Comparison of ENCODE assay signal across 18 mouse cellular contexts in genomic region chr10:108388410-108388915, GRCm38 (mm10). TPM values are rescaled to one million over a fixed set of nuclear protein-coding genes. Genes with fewer than 3 reads are reported as not detected.
A peak's percentile ranks its signal among the peaks of the same experiment; 100 is the strongest.
DNase-seq lines count a peak whose midpoint lies in the region; ATAC-seq and TF ChIP-seq lines count a peak whose summit lies in the region.
"Had no signal": no experiment of that assay in that cellular context is flagged by ENCODE, and none has a peak within 500 bp of the region (broad histone marks: within the 10 kb centered on the region; RNA-seq: fewer than 3 reads in every experiment).

No protein-coding gene starts in this region.

- no peak overlapping the region for H3K9ac ChIP-seq in kidney, embryonic 15.5 days
- H3K9ac ChIP-seq in lung, embryonic 14.5 days = no peak overlapping the region
- H3K9ac ChIP-seq in liver, postnatal 0 days (replicated peaks) = no peak overlapping the region
- H3K9ac ChIP-seq: embryonic facial prominence, embryonic 13.5 days; hindbrain, embryonic 13.5 days had no signal

- H3K27me3 ChIP-seq in kidney, embryonic 15.5 days = no peaks in the 10 kb centered on the region
- no peaks in the 10 kb centered on the region for H3K27me3 ChIP-seq in lung, embryonic 14.5 days (ENCODE audit: insufficient read depth, low read length)
- no peaks in the 10 kb centered on the region for H3K27me3 ChIP-seq in liver, postnatal 0 days (ENCODE audit: insufficient read depth, low read length)
- H3K27me3 ChIP-seq: embryonic facial prominence, embryonic 13.5 days; hindbrain, embryonic 13.5 days had no signal

- no peak for ATAC-seq in kidney, embryonic 15.5 days (replicated peaks; ENCODE audit: low FRiP score)
- no peak for ATAC-seq in lung, embryonic 14.5 days (ENCODE audit: insufficient read depth)
- no peak for ATAC-seq in liver, postnatal 0 days
- ATAC-seq: forebrain, embryonic 14.5 days had no signal

- 69% methylated on average over 8 of the region's 8 CpGs for WGBS in kidney, embryonic 15.5 days
- 65% methylated on average over 8 of the region's 8 CpGs for WGBS in lung, embryonic 14.5 days
- WGBS in lung, adult 2 months = 46% methylated on average over 8 of the region's 8 CpGs
- WGBS in liver, postnatal 0 days (ENCODE audit: insufficient replicate concordance) = 64% methylated on average over 8 of the region's 8 CpGs

- H3K36me3 ChIP-seq in kidney, embryonic 15.5 days = peaks cover 13% of the 10 kb centered on the region
- peaks cover 12% of the 10 kb centered on the region; the same call in 1 of the 2 replicates for H3K36me3 ChIP-seq in lung, embryonic 14.5 days (ENCODE audit: insufficient read depth)
- H3K36me3 ChIP-seq in liver, postnatal 0 days (replicated peaks; ENCODE audit: insufficient read depth, low read length) = 0 out of 2 replicates have a peak, but pooled peaks cover 4% of the 10 kb centered on the region
- H3K36me3 ChIP-seq: hindbrain, embryonic 13.5 days had no signal

- no peak for TF ChIP-seq POLR2A in lung, adult 2 months (IDR thresholded peaks at IDR 0.05; ENCODE audit: borderline replicate concordance, extremely low read depth, low read depth, low read length)

- no peaks in the 10 kb centered on the region for H3K9me3 ChIP-seq in kidney, embryonic 15.5 days (replicated peaks)
- H3K9me3 ChIP-seq in lung, embryonic 14.5 days (ENCODE audit: low read depth, low read length) = no peaks in the 10 kb centered on the region; the same call in 1 of the 2 replicates
- no peaks in the 10 kb centered on the region for H3K9me3 ChIP-seq in liver, postnatal 0 days (ENCODE audit: low read length)
- H3K9me3 ChIP-seq: embryonic facial prominence, embryonic 13.5 days; hindbrain, embryonic 13.5 days had no signal

- TF ChIP-seq CTCF in lung, embryonic 14.5 days (IDR thresholded peaks at IDR 0.05; ENCODE audit: low read depth) = no peak
- TF ChIP-seq CTCF in lung, adult 2 months (IDR thresholded peaks at IDR 0.05; ENCODE audit: insufficient read depth, low read length) = no peak
- TF ChIP-seq CTCF in liver, postnatal 0 days (IDR thresholded peaks at IDR 0.05; ENCODE audit: low read depth) = no peak

- no peak overlapping the region for H3K4me2 ChIP-seq in kidney, embryonic 15.5 days
- peak overlapping the region; percentile 5; the same call in 1 of the 2 replicates for H3K4me2 ChIP-seq in lung, embryonic 14.5 days
- H3K4me2 ChIP-seq in liver, postnatal 0 days (ENCODE audit: low read depth, low read length) = peak overlapping the region; percentile 16; the same call in 1 of the 2 replicates
- H3K4me2 ChIP-seq: embryonic facial prominence, embryonic 13.5 days; hindbrain, embryonic 13.5 days had no signal

- peak overlapping the region; percentile 49 for H3K27ac ChIP-seq in kidney, embryonic 15.5 days
- H3K27ac ChIP-seq in lung, embryonic 14.5 days (ENCODE audit: low read depth) = peak overlapping the region; percentile 42; the same call in 1 of the 2 replicates
- no peak overlapping the region for H3K27ac ChIP-seq in liver, postnatal 0 days (ENCODE audit: low read depth)
- H3K27ac ChIP-seq: embryonic facial prominence, embryonic 13.5 days; hindbrain, embryonic 13.5 days had no signal

- DNase-seq in kidney, adult 18-20 months = no peak
- no peak for DNase-seq in lung, embryonic 14.5 days
- DNase-seq in lung, postnatal 10 days = no peak
- peak; percentile 32 for DNase-seq in lung, postnatal 36 days
- no peak for DNase-seq in lung, adult 2 months
- DNase-seq in liver, postnatal 0 days = no peak
- DNase-seq in spleen, postnatal 14 days (ENCODE audit: low spot score in 2 of 2) = no peak
- DNase-seq: adrenal gland, adult 2 months; adrenal gland, postnatal 25 days; cerebellum, adult 18-20 months; cerebellum, adult 9-11 months; cerebellum, postnatal 36 days; gastrocnemius, postnatal 36 days; heart, postnatal 10 days had no signal

- no peak overlapping the region for H3K4me3 ChIP-seq in kidney, embryonic 15.5 days (replicated peaks)
- no peak overlapping the region for H3K4me3 ChIP-seq in lung, embryonic 14.5 days (ENCODE audit: low read depth, low read length)
- no peak overlapping the region for H3K4me3 ChIP-seq in lung, adult 2 months (replicated peaks; ENCODE audit: extremely low read depth, low read depth, low read length)
- H3K4me3 ChIP-seq in liver, postnatal 0 days (ENCODE audit: low read depth, low read length) = no peak overlapping the region
- H3K4me3 ChIP-seq: embryonic facial prominence, embryonic 13.5 days; hindbrain, embryonic 13.5 days had no signal

- H3K4me1 ChIP-seq in kidney, embryonic 15.5 days = peaks cover 34% of the 10 kb centered on the region
- peaks cover 18% of the 10 kb centered on the region for H3K4me1 ChIP-seq in lung, embryonic 14.5 days (ENCODE audit: insufficient read depth)
- peaks cover 8% of the 10 kb centered on the region for H3K4me1 ChIP-seq in lung, adult 2 months (ENCODE audit: control insufficient read depth, insufficient read depth, low read length)
- H3K4me1 ChIP-seq in liver, postnatal 0 days (ENCODE audit: insufficient read depth) = peaks cover 8% of the 10 kb centered on the region

- no peak for TF ChIP-seq EP300 in liver, postnatal 0 days (IDR thresholded peaks at IDR 0.05; ENCODE audit: low read depth)

RNA-seq across cellular contexts. Expression of gene Pawr, which starts 56.5 kb away (rescaled TPM):
- 16.5 and 17.5 TPM in 2 replicates for polyA plus RNA-seq in kidney, embryonic 15.5 days (2015; fragmentation: Nextera tagmentation; extraction: Ambion mirVana)
- 25.5 and 27.4 TPM in 2 replicates for polyA plus RNA-seq in lung, embryonic 14.5 days (2014; fragmentation: Nextera tagmentation; extraction: Ambion mirVana)
- 12.9 and 23.8 TPM in 2 replicates for polyA plus RNA-seq in lung, adult 2 months (2012; rRNA removed)
- polyA plus RNA-seq in liver, postnatal 0 days (2015; fragmentation: Nextera tagmentation; extraction: Ambion mirVana) = 3.5 and 4.9 TPM in 2 replicates
